Mouse (Mus musculus): ENCODE results near the gene Cdkn2aip.

Cdkn2aip gene

GRCm38 (mm10) chr8:47713761-47714745 is at the start of gene Cdkn2aip:
Gene Cdkn2aip, minus strand, starts transcription at chr8:47713932.
- DNase-seq (ENCODE audit: low read depth, low spot score), result peak; percentile 94

- DNase-seq (ENCODE audit: low read depth, low spot score), result peak; percentile 46
Measured at GRCm38 (mm10) chr8:47763194-47763593, 49.5 kb upstream of the Cdkn2aip start.

DNA sequence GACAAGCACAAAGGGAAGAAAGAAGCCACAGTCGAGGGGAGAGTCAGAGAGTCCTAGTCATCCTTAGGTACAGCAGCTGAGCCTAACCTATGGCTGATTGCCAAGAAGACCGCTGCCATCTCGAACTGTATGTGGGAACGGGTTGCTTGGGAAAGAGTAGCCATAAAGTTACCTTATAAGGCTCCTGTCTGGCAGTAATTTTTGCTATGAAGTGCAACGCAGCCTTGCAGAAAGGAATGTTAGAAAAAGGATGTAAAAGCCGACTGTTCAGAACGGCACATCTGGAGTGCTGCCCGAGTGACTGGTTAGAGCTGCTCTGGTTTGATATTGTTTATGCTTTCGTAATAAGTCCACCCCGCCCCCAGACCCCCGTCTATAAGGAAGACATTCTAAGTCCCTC is 47.0 kb upstream of the Cdkn2aip start:
- DNase-seq (ENCODE audit: low read depth, low spot score), result no peak

DNA sequence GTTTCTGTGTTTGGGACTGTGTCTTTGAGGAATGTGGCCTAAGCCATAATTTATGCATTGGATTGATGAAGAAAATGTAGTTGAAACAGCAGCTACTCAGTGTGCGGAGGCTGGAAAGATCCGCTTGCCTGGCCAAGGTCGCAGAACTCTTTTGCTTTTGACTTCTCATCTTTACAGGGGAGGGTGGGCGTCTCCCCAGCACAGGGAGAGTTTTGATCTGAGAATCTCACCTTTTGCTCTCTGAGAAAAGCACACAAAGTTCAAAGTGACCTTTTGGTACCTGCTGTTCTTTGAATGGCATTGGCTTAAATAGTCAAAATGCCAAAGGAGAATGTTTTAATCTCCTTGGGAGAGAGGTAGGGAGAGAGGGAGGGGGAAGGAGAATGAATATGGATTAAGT is 46.5 kb upstream of the Cdkn2aip start:
- peak; percentile 86 for DNase-seq (ENCODE audit: low read depth, low spot score)

DNA sequence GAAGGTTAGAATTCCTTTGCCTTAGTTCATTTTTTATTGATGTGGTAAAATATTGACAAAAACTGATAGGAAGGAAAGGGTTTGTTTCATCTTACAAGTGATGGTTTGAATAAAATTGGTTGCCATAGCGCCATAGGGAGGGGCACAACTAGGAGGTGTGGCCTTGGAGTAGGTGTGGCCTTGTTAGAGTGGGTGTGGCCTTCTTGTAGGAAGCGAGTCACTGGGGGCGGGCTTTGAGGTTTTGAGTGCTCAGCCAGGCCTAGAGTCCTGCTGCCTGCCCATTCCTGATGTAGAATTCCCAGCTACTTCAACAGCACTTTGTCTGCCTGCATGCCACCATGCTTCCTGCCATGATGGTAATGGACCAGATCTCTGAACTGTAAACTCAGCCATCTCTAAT is 39.4 kb upstream of the Cdkn2aip start:
- peak; percentile 77 for DNase-seq (ENCODE audit: low read depth, low spot score)

GRCm38 (mm10) chr8:47750096-47750495 is 36.4 kb upstream of the Cdkn2aip start:
- peak; percentile 93 for DNase-seq (ENCODE audit: low read depth, low spot score)

GRCm38 (mm10) chr8:47749491-47749890 is 35.8 kb upstream of the Cdkn2aip start:
- peak; percentile 51 for DNase-seq (ENCODE audit: low read depth, low spot score)

GRCm38 (mm10) chr8:47746304-47746703 is 32.6 kb upstream of the Cdkn2aip start:
- DNase-seq (ENCODE audit: low read depth, low spot score), result no peak

- no peak for DNase-seq (ENCODE audit: low read depth, low spot score)
Measured at GRCm38 (mm10) chr8:47745848-47746247, 32.1 kb upstream of the Cdkn2aip start.

GRCm38 (mm10) chr8:47744803-47745202 is 31.1 kb upstream of the Cdkn2aip start:
- no peak for DNase-seq (ENCODE audit: low read depth, low spot score)

DNA sequence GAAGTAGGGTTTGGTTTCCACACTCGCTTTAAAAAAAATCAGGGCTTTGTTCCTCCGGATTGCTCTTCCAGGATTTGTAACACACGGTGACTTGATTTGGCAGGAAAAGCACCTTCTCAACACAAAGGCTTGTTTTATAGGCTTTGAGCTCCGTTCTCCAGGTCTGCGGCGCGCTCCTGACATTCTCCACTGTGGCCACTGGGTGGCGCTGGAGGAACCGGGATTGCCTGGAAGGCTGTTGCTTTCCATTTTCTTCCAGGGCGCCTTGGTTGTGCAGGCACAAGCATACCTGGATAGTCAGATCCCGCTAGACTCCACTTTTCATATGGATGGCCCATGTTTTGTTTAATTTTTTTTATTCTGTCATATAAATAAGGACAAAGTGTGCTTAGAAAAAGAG is 29.7 kb upstream of the Cdkn2aip start:
- peak; percentile 79 for DNase-seq (ENCODE audit: low read depth, low spot score)

- no peak for DNase-seq (ENCODE audit: low read depth, low spot score)
Measured at GRCm38 (mm10) chr8:47742992-47743391, 29.3 kb upstream of the Cdkn2aip start.

DNA sequence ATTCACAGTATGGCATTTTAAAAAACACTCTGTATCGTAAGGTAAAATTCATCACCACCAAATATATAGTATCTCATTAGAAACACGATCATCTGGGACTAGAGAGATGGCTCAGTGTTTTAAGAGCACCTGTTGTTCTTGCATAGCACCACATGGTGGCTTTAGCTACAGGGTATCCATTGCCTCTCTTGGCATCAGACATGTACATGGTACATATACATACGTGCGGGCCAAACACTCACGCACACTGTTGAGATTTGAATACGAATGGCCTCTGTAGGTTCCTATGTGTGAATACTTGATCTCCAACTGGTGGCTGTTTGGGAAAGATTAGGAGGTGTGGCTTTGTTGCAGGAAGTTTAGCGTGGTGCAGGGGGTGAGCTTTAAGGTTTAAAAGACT is 28.6 kb upstream of the Cdkn2aip start:
- peak; percentile 27 for DNase-seq (ENCODE audit: low read depth, low spot score)

- DNase-seq (ENCODE audit: low read depth, low spot score), result no peak
Measured at GRCm38 (mm10) chr8:47737120-47737519, 23.4 kb upstream of the Cdkn2aip start.

DNA sequence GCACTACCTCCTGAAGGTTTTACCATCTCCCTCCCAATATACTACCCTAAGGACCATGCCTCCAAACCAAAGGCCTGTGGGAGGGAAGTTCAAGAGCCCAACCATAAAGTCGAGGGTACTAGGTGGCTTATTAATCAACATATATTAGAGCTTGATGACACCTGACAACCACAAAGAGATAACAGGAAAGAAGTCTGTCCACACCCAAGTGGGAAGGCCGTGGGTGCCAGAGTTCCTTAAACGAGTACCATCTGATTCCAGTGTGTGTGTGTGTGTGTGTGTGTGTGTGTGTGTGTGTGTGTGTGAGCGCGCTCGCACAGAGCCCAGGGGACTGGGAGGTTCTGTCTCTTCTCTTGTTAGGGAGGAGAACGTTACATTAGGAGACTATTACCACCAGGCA is 15.6 kb upstream of the Cdkn2aip start:
- no peak for DNase-seq (ENCODE audit: low read depth, low spot score)

DNA sequence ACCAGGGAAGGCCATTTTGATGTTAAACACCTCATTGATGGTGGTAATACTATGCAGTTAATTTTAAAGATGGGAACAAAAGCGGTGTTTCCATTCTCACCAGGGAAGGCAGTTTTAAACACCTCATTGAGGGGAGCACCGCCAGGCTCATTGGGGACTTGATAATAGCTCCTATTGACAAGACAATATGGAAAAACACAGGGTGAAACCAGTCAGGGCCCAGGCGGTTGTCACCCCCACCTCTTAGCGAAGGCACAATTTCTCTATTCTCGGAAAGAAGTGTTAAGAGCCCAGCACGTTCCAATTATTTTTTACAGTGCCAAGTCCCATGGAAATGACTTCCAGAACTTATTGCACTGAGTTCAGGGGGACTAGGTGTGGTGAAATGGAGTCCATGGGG is 13.2 kb upstream of the Cdkn2aip start:
- DNase-seq (ENCODE audit: low read depth, low spot score), result peak; percentile 46

DNA sequence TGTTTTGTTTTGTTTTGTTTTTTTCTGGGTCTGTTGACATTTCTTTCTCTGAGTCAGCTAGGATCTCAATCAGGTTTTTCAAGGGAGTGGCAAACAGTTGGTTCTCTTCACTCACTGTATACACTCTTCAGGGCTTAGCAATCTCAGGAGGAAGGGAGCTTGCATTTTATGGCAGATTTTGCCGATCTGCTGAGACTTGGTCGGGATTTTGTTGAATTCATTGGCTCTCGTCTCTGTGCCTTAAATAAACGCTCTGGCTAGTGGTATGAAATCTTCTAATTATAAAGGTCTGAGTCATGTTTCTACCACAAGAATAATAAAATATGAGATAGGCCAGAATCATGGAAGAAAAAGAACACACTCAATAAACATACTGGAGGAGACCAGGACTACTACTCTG is 7.9 kb upstream of the Cdkn2aip start:
- DNase-seq (ENCODE audit: low read depth, low spot score), result no peak

GRCm38 (mm10) chr8:47718641-47719040 is 4.9 kb upstream of the Cdkn2aip start:
- no peak for DNase-seq (ENCODE audit: low read depth, low spot score)

DNA sequence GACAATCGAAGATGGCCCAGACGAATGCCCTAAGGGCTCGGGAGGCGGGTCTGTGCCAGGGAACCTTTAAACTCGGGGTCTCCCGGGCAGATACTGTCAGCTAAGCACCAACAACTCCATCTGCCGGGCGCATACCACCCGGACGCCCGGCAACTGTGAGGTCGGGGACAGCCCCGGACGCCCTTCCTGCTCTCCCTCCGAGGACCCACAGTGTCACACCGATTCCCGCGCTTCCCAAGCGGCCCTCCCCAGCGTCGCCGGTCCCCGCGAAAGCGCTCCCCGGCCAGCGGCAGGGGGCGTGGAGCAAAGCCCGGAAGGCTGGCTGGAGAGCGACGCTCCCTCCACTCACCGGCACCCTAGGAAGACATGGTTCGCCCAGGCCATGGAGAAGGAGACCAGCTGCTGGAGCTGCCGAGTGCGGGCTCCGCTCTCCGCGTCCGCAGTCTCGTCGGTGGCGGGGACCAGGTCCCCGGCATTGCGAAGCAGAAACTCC is 515 bp downstream of the Cdkn2aip start:
- DNase-seq (ENCODE audit: low read depth, low spot score), result peak; percentile 64

DNA sequence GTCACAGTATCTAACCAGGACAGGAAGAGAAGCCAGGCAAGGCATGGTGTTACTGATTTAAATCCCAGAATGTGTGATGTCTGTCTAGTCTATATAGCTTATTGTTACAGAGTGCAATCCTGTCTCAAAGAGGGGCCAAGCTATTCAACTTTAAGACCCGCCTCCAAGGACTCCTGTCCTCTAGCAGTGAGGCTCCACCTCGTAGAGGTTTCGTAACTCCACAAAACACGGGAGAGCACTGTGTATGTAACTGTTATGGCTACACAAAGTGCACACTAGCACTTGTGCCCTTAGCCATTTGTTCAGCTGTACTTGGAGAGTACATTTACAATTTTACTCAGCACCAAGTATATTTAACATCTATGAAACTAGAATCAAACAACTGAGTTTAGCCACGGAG is 5.6 kb downstream of the Cdkn2aip start:
- DNase-seq (ENCODE audit: low read depth, low spot score), result no peak

GRCm38 (mm10) chr8:47706746-47707145 is 7.0 kb downstream of the Cdkn2aip start:
- no peak for DNase-seq (ENCODE audit: low read depth, low spot score)

- no peak for DNase-seq (ENCODE audit: low read depth, low spot score)
Measured at GRCm38 (mm10) chr8:47702333-47702732, 11.4 kb downstream of the Cdkn2aip start.

DNA sequence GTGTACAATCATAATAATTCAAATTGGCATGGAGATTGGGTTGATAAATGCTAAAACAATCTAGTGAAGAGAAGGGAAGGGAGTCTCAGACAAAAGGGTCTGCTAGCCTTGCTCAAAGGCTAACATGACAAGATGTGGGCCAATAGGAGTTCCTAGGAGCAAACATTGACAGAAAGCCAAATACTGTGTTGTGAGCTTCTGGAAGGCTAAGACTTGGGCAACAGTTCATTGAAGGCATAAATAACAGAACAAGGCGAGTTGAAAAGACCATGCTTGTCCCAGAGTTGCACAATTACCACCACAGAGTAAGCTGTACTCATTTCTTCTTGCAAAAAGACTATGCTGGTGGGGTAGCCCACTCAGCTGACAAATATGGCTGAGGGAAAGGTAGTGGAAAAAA is 16.0 kb downstream of the Cdkn2aip start:
- no peak for DNase-seq (ENCODE audit: low read depth, low spot score)
